18 mouse cellular contexts compared by ENCODE assay signal in the genomic region with DNA sequence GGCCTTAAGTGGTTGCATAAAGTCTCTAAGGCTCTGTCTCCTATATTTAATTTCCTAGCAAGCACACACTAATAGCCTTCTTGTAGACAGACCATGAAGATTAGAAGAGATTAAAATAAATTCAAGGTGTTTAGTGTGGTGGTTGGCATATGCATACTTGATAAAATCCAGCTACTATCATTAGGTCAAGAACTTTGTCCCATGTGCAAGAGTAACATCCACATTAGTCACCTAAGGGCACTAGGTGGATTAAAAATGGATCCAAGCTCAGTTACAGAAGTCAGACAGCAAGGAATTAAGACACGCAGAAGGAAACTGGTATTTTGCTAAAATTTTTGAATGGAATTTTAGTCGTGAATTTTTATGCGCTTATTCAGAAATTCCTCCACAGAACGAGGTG.
DNase-seq lines count a peak whose midpoint lies in the region; ATAC-seq and TF ChIP-seq lines count a peak whose summit lies in the region.
"Had no signal": no experiment of that assay in that cellular context is flagged by ENCODE, and none has a peak within 500 bp of the region (broad histone marks: within the 10 kb centered on the region; RNA-seq: fewer than 3 reads in every experiment).

No protein-coding gene starts in this region.

- H3K36me3 ChIP-seq in kidney, embryonic 15.5 days = no peaks in the 10 kb centered on the region
- no peaks in the 10 kb centered on the region for H3K36me3 ChIP-seq in lung, embryonic 14.5 days (ENCODE audit: insufficient read depth)
- H3K36me3 ChIP-seq in intestine, embryonic 16.5 days (ENCODE audit: control insufficient read depth, insufficient read depth, low read length) = no peaks in the 10 kb centered on the region
- H3K36me3 ChIP-seq: embryonic facial prominence, embryonic 13.5 days; forebrain, embryonic 10.5 days; heart, embryonic 12.5 days; hindbrain, embryonic 15.5 days had no signal

- no peaks in the 10 kb centered on the region for H3K27me3 ChIP-seq in kidney, embryonic 15.5 days
- no peaks in the 10 kb centered on the region for H3K27me3 ChIP-seq in lung, embryonic 14.5 days (ENCODE audit: insufficient read depth, low read length)
- H3K27me3 ChIP-seq in intestine, embryonic 16.5 days (replicated peaks; ENCODE audit: control insufficient read depth, insufficient read depth, low read length) = no peaks in the 10 kb centered on the region
- H3K27me3 ChIP-seq: embryonic facial prominence, embryonic 13.5 days; heart, embryonic 12.5 days; hindbrain, embryonic 15.5 days had no signal

- 61% methylated on average over 4 of the region's 4 CpGs for WGBS in kidney, embryonic 15.5 days
- 38% methylated on average over 4 of the region's 4 CpGs for WGBS in lung, embryonic 14.5 days
- WGBS in intestine, embryonic 16.5 days = 27% methylated on average over 4 of the region's 4 CpGs

- H3K9me3 ChIP-seq in kidney, embryonic 15.5 days (replicated peaks) = no peaks in the 10 kb centered on the region
- H3K9me3 ChIP-seq in lung, embryonic 14.5 days (ENCODE audit: low read depth, low read length) = no peaks in the 10 kb centered on the region
- no peaks in the 10 kb centered on the region for H3K9me3 ChIP-seq in intestine, embryonic 16.5 days (ENCODE audit: control insufficient read depth, low read length)
- H3K9me3 ChIP-seq: embryonic facial prominence, embryonic 13.5 days; forebrain, embryonic 10.5 days; heart, embryonic 12.5 days; hindbrain, embryonic 15.5 days had no signal

- no peak for DNase-seq in kidney, postnatal 36 days
- peak; percentile 13 for DNase-seq in lung, embryonic 14.5 days
- no peak for DNase-seq in lung, postnatal 36 days
- DNase-seq in embryo, embryonic 9.5 days (ENCODE audit: extremely low spot score) = no peak
- DNase-seq: cerebellum, adult 11 months; cerebellum, adult 8-10 months; cerebellum, postnatal 14 days; embryo, embryonic 11 days; heart, adult 2 months had no signal

- peaks cover 26% of the 10 kb centered on the region for H3K4me1 ChIP-seq in kidney, embryonic 15.5 days
- H3K4me1 ChIP-seq in lung, embryonic 14.5 days (ENCODE audit: insufficient read depth) = 0 out of 2 replicates have a peak, but pooled peaks cover 4% of the 10 kb centered on the region
- H3K4me1 ChIP-seq in intestine, embryonic 16.5 days (ENCODE audit: control insufficient read depth, insufficient read depth, low read length) = peaks cover 11% of the 10 kb centered on the region
- H3K4me1 ChIP-seq: hindbrain, embryonic 15.5 days had no signal

- H3K4me3 ChIP-seq in kidney, embryonic 15.5 days (replicated peaks) = no peak overlapping the region
- H3K4me3 ChIP-seq in lung, embryonic 14.5 days (ENCODE audit: low read depth, low read length) = no peak overlapping the region
- no peak overlapping the region for H3K4me3 ChIP-seq in intestine, embryonic 16.5 days (ENCODE audit: low read length)
- H3K4me3 ChIP-seq: embryonic facial prominence, embryonic 13.5 days; erythroblast, embryonic 14.5 days; forebrain, embryonic 10.5 days; heart, adult 2 months; heart, embryonic 12.5 days; hindbrain, embryonic 15.5 days had no signal

- no peak for ATAC-seq in kidney, embryonic 15.5 days (replicated peaks; ENCODE audit: low FRiP score)
- no peak for ATAC-seq in lung, embryonic 14.5 days (ENCODE audit: insufficient read depth)
- peak; percentile 64 for ATAC-seq in intestine, embryonic 16.5 days
- ATAC-seq in megakaryocyte progenitor cell, adult 5-6 weeks (replicated peaks; ENCODE audit: poor library complexity) = no peak
- ATAC-seq: forebrain, embryonic 14.5 days had no signal

- no peak overlapping the region for H3K9ac ChIP-seq in kidney, embryonic 15.5 days
- H3K9ac ChIP-seq in lung, embryonic 14.5 days = no peak overlapping the region
- no peak overlapping the region for H3K9ac ChIP-seq in intestine, embryonic 16.5 days (ENCODE audit: low read depth, low read length)
- H3K9ac ChIP-seq: embryonic facial prominence, embryonic 13.5 days; heart, embryonic 12.5 days; hindbrain, embryonic 15.5 days had no signal

- H3K27ac ChIP-seq in kidney, embryonic 15.5 days = peak overlapping the region; percentile 73; the same call in 1 of the 2 replicates
- H3K27ac ChIP-seq in lung, embryonic 14.5 days (ENCODE audit: low read depth) = no peak overlapping the region
- no peak overlapping the region for H3K27ac ChIP-seq in intestine, embryonic 16.5 days (ENCODE audit: low read length)
- H3K27ac ChIP-seq: forebrain, embryonic 10.5 days; heart, adult 2 months; hindbrain, embryonic 15.5 days had no signal

- H3K4me2 ChIP-seq in kidney, embryonic 15.5 days = no peak overlapping the region
- no peak overlapping the region for H3K4me2 ChIP-seq in lung, embryonic 14.5 days
- H3K4me2 ChIP-seq in intestine, embryonic 16.5 days (ENCODE audit: low read depth, low read length) = peak overlapping the region; percentile 12; the same call in 1 of the 2 replicates
- H3K4me2 ChIP-seq: heart, embryonic 12.5 days; hindbrain, embryonic 15.5 days had no signal

- TF ChIP-seq CTCF in lung, embryonic 14.5 days (IDR thresholded peaks at IDR 0.05; ENCODE audit: low read depth) = no peak
